Mouse (Mus musculus): ENCODE measurements around the gene Fam3a. TPM values are rescaled to one million over a fixed set of nuclear protein-coding genes. Genes with fewer than 3 reads are reported as not detected.
"Not testable (repeated sequence)": the region's sequence is repeated elsewhere in the genome, so short reads cannot be mapped to it uniquely, and the experiment has no call there.

Fam3a gene
- polyA plus RNA-seq, 1 experiment from 2014 or later: 29.8 TPM

GRCm38 (mm10) chrX:74357069-74357468 lies 36.0 kb downstream of the Fam3a start:
- not testable (repeated sequence) for DNase-seq (ENCODE audit: low spot score); H3K4me3 ChIP-seq (ENCODE audit: low read depth, low read length); H3K9me3 ChIP-seq (replicated peaks; ENCODE audit: control insufficient read depth, low read length); H3K9ac ChIP-seq (ENCODE audit: low read length); H3K36me3 ChIP-seq (ENCODE audit: control insufficient read depth, insufficient read depth, low read length); H3K4me2 ChIP-seq (ENCODE audit: low read length); H3K27ac ChIP-seq (ENCODE audit: low read depth, low read length); ATAC-seq; H3K27me3 ChIP-seq (replicated peaks; ENCODE audit: control insufficient read depth, insufficient read depth, low read length); H3K4me1 ChIP-seq (ENCODE audit: control insufficient read depth, insufficient read depth, low read length)
- 86% methylated on average over 3 of the region's 3 CpGs for WGBS

- H3K9ac ChIP-seq (ENCODE audit: low read length): peak within 1 kb of the TSS; percentile 67
- H3K36me3 ChIP-seq (ENCODE audit: control insufficient read depth, insufficient read depth, low read length): no peaks in the 10 kb centered on the region
- H3K9me3 ChIP-seq (replicated peaks; ENCODE audit: control insufficient read depth, low read length): no peaks in the 10 kb centered on the region
- H3K4me2 ChIP-seq (ENCODE audit: low read length): peak within 1 kb of the TSS; percentile 59
- WGBS: 40% methylated on average over 13 of the region's 22 CpGs
- peak within 1 kb of the TSS; percentile 37 for H3K4me3 ChIP-seq (ENCODE audit: low read depth, low read length)
- H3K27ac ChIP-seq (ENCODE audit: low read depth, low read length): no peak within 1 kb of the TSS
- ATAC-seq (peak; percentile 94), DNase-seq (ENCODE audit: low spot score) (peak; percentile 88)
- no peaks in the 10 kb centered on the region for H3K27me3 ChIP-seq (replicated peaks; ENCODE audit: control insufficient read depth, insufficient read depth, low read length)
- H3K4me1 ChIP-seq (ENCODE audit: control insufficient read depth, insufficient read depth, low read length): no peaks in the 10 kb centered on the region
These were observed 39.7 kb downstream of the Fam3a start, which contains the start of gene Lage3 for GRCm38 (mm10) chrX:74353467-74353770. Gene Lage3, minus strand, starts transcription at chrX:74353618.

GRCm38 (mm10) chrX:74352645-74353466 lies 40.2 kb downstream of the Fam3a start:
- ATAC-seq: peak; percentile 66
- H3K4me2 ChIP-seq (ENCODE audit: low read length): peak overlapping the region; percentile 59
- peak overlapping the region; percentile 37 for H3K4me3 ChIP-seq (ENCODE audit: low read depth, low read length)
- H3K27ac ChIP-seq (ENCODE audit: low read depth, low read length): no peak overlapping the region
- H3K9ac ChIP-seq (ENCODE audit: low read length): peak overlapping the region; percentile 67
- DNase-seq (ENCODE audit: low spot score): peak; percentile 4
- no peaks in the 10 kb centered on the region for H3K4me1 ChIP-seq (ENCODE audit: control insufficient read depth, insufficient read depth, low read length)
- WGBS: 39% methylated on average over 13 of the region's 13 CpGs
- H3K27me3 ChIP-seq (replicated peaks; ENCODE audit: control insufficient read depth, insufficient read depth, low read length): no peaks in the 10 kb centered on the region
- no peaks in the 10 kb centered on the region for H3K36me3 ChIP-seq (ENCODE audit: control insufficient read depth, insufficient read depth, low read length)
- no peaks in the 10 kb centered on the region for H3K9me3 ChIP-seq (replicated peaks; ENCODE audit: control insufficient read depth, low read length)

Other genes starting within 250 kb of the Fam3a start
- gene Tex28, start 225.4 kb downstream of the Fam3a start, polyA plus RNA-seq (2014; fragmentation: Nextera tagmentation; extraction: Ambion mirVana): not detected in 2 replicates
- gene Tktl1, start 216.0 kb downstream of the Fam3a start, polyA plus RNA-seq (2014; fragmentation: Nextera tagmentation; extraction: Ambion mirVana): 0.11 TPM in 1 of 2 replicates, not detected in the other
- gene Flna, start 143.5 kb downstream of the Fam3a start, polyA plus RNA-seq (2014; fragmentation: Nextera tagmentation; extraction: Ambion mirVana): 88.1 and 103 TPM in 2 replicates
- gene Emd, start 138.6 kb downstream of the Fam3a start, polyA plus RNA-seq (2014; fragmentation: Nextera tagmentation; extraction: Ambion mirVana): 26.1 and 37.9 TPM in 2 replicates
- gene Rpl10, start 122.5 kb downstream of the Fam3a start, polyA plus RNA-seq (2014; fragmentation: Nextera tagmentation; extraction: Ambion mirVana): 528 and 677 TPM in 2 replicates
- gene Taz, start 111.4 kb downstream of the Fam3a start, polyA plus RNA-seq (2014; fragmentation: Nextera tagmentation; extraction: Ambion mirVana): 60.2 and 65.0 TPM in 2 replicates
- gene Dnase1l1, start 110.9 kb downstream of the Fam3a start, polyA plus RNA-seq (2014; fragmentation: Nextera tagmentation; extraction: Ambion mirVana): 2.9 and 3.1 TPM in 2 replicates
- 168 and 185 TPM in 2 replicates for gene Atp6ap1, start 96.2 kb downstream of the Fam3a start, polyA plus RNA-seq (2014; fragmentation: Nextera tagmentation; extraction: Ambion mirVana)
- gene Gdi1, start 88.3 kb downstream of the Fam3a start, polyA plus RNA-seq (2014; fragmentation: Nextera tagmentation; extraction: Ambion mirVana): 614 and 712 TPM in 2 replicates
- 42.6 and 54.4 TPM in 2 replicates for gene Fam50a, start 80.2 kb downstream of the Fam3a start, polyA plus RNA-seq (2014; fragmentation: Nextera tagmentation; extraction: Ambion mirVana)
- 36.4 and 47.5 TPM in 2 replicates for gene Plxna3, start 64.2 kb downstream of the Fam3a start, polyA plus RNA-seq (2014; fragmentation: Nextera tagmentation; extraction: Ambion mirVana)
- 90.8 and 109 TPM in 2 replicates for gene Lage3, start 39.7 kb downstream of the Fam3a start, polyA plus RNA-seq (2014; fragmentation: Nextera tagmentation; extraction: Ambion mirVana)
- gene Ubl4a, start 20.1 kb downstream of the Fam3a start, polyA plus RNA-seq (2014; fragmentation: Nextera tagmentation; extraction: Ambion mirVana): 77.7 and 81.5 TPM in 2 replicates
- 6.8 and 7.8 TPM in 2 replicates for gene Slc10a3, start 19.9 kb downstream of the Fam3a start, polyA plus RNA-seq (2014; fragmentation: Nextera tagmentation; extraction: Ambion mirVana)
- 22.9 and 23.4 TPM in 2 replicates for gene Ikbkg, start within 50 bp of the Fam3a start, polyA plus RNA-seq (2014; fragmentation: Nextera tagmentation; extraction: Ambion mirVana)
- 67.9 and 68.4 TPM in 2 replicates for gene G6pdx, start 35.9 kb upstream of the Fam3a start, polyA plus RNA-seq (2014; fragmentation: Nextera tagmentation; extraction: Ambion mirVana)
- gene Gm6880, start 88.1 kb upstream of the Fam3a start, polyA plus RNA-seq (2014; fragmentation: Nextera tagmentation; extraction: Ambion mirVana): not detected in 2 replicates
- gene Olfr1326-ps1, start 181.6 kb upstream of the Fam3a start, polyA plus RNA-seq (2014; fragmentation: Nextera tagmentation; extraction: Ambion mirVana): not detected in 2 replicates
- gene Olfr1325, start 199.4 kb upstream of the Fam3a start, polyA plus RNA-seq (2014; fragmentation: Nextera tagmentation; extraction: Ambion mirVana): not detected in 2 replicates